8 mouse cellular contexts compared by ENCODE assay signal in the genomic region with DNA sequence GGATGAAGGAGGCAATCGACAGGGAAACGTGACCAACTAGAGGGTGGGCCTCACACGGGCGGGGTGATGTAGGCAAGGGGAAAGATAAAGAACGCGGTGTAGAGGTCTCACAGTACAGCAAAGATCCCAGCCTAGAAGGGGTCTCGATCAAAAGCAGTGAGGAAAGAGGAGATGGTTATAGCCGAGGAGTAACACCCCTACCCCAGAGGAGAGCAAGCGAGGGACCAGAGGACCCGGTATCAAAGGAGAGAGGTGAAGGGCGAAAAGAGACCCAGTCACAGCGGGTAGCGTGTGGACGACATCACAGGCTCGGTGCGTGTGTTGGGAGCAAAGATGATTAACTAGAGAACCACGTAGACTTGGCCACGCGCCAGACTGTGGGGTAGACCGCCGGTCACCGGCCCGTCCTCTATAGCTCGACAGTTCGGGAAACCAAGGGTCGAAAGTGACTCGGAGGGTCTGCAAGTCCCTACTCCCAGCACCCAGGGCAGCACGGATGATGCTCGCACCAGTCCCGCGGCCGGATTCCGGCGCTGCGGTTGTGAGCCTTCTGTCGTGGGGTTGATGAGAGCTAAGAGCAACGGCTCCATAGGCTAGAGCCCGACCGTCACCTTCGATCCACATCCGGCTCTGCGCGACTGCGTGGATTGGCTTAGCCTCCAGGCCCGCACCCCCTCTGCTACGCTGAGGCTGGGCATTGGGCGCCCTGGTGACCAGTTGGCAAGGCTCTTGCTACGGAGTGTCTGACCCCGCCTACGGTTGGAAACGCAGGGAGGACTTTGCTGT. TPM values are rescaled to one million over a fixed set of nuclear protein-coding genes. Genes with fewer than 3 reads are reported as not detected.
DNase-seq lines count a peak whose midpoint lies in the region; ATAC-seq and TF ChIP-seq lines count a peak whose summit lies in the region.

No protein-coding gene starts in this region.

- H3K27me3 ChIP-seq in forebrain, embryonic 11.5 days (ENCODE audit: control insufficient read depth, insufficient read depth, low read length) = no peaks in the 10 kb centered on the region
- no peaks in the 10 kb centered on the region for H3K27me3 ChIP-seq in heart, embryonic 14.5 days (ENCODE audit: control insufficient read depth, insufficient read depth, low read length)
- H3K27me3 ChIP-seq in kidney, postnatal 0 days (ENCODE audit: insufficient read depth, low read length) = no peaks in the 10 kb centered on the region
- H3K27me3 ChIP-seq in midbrain, postnatal 0 days (ENCODE audit: insufficient read depth, low read length) = no peaks in the 10 kb centered on the region
- no peaks in the 10 kb centered on the region for H3K27me3 ChIP-seq in spleen, adult 2 months (ENCODE audit: control insufficient read depth, insufficient read depth, low read length)

- DNase-seq in 3134 (ENCODE audit: extremely low read depth, insufficient read length, low spot score) = peak; percentile 93
- DNase-seq in forebrain, embryonic 11.5 days (ENCODE audit: low spot score) = peak; percentile 86
- peak; percentile 95 for DNase-seq in kidney, postnatal 0 days (ENCODE audit: low spot score)
- DNase-seq in liver = peak; percentile 71
- peak; percentile 97 for DNase-seq in midbrain, postnatal 0 days (ENCODE audit: low spot score)
- peak; percentile 34 to 36 for DNase-seq in spleen, adult 2 months (ENCODE audit: low read depth in 1 of 2, low spot score in 2 of 2)

- peak overlapping the region; percentile 83 for H3K27ac ChIP-seq in brown adipose tissue, adult 24 weeks (replicated peaks; ENCODE audit: low read depth, low read length)
- no peak overlapping the region for H3K27ac ChIP-seq in forebrain, embryonic 11.5 days (ENCODE audit: low read depth, low read length)
- H3K27ac ChIP-seq in heart, embryonic 14.5 days (replicated peaks in 1 of 2; ENCODE audit: control insufficient read depth in 1 of 2, insufficient read depth in 1 of 2, low read depth in 2 of 2, low read length in 2 of 2) = 0 out of 4 replicates have a peak overlapping the region, but pooled peaks of 1 of the 2 experiments have one; percentile 35
- H3K27ac ChIP-seq in kidney, postnatal 0 days = no peak overlapping the region; the same call in 1 of the 2 replicates
- H3K27ac ChIP-seq in midbrain, postnatal 0 days (ENCODE audit: low read depth, low read length) = peak overlapping the region; percentile 63
- H3K27ac ChIP-seq in spleen, adult 2 months (ENCODE audit: insufficient read depth, low read length) = peak overlapping the region; percentile 57

- no peaks in the 10 kb centered on the region for H3K4me1 ChIP-seq in brown adipose tissue, adult 24 weeks (ENCODE audit: control insufficient read depth, insufficient read depth, insufficient read length, low read length)
- no peaks in the 10 kb centered on the region for H3K4me1 ChIP-seq in forebrain, embryonic 11.5 days (replicated peaks; ENCODE audit: control insufficient read depth, insufficient read depth, low read length)
- peaks cover 0 to 4% of the 10 kb centered on the region in 2 experiments; a peak in 2 of 4 replicates for H3K4me1 ChIP-seq in heart, embryonic 14.5 days (ENCODE audit: control insufficient read depth in 2 of 2, insufficient read depth in 2 of 2, low read length in 2 of 2)
- no peaks in the 10 kb centered on the region for H3K4me1 ChIP-seq in kidney, postnatal 0 days (replicated peaks; ENCODE audit: insufficient read depth, low read length)
- H3K4me1 ChIP-seq in midbrain, postnatal 0 days (ENCODE audit: insufficient read depth, low read length) = no peaks in the 10 kb centered on the region
- H3K4me1 ChIP-seq in spleen, adult 2 months (ENCODE audit: control insufficient read depth, insufficient read depth, insufficient read length) = no peaks in the 10 kb centered on the region

- H3K4me3 ChIP-seq in brown adipose tissue, adult 24 weeks (ENCODE audit: insufficient read depth, low read depth, low read length) = peak overlapping the region; percentile 77
- H3K4me3 ChIP-seq in forebrain, embryonic 11.5 days (ENCODE audit: low read depth, low read length) = peak overlapping the region; percentile 36
- H3K4me3 ChIP-seq in heart, embryonic 14.5 days (ENCODE audit: control insufficient read depth in 1 of 2, insufficient read depth in 1 of 2, low read depth in 1 of 2, low read length in 2 of 2) = peak overlapping the region; percentile 45 to 59
- H3K4me3 ChIP-seq in kidney, postnatal 0 days (replicated peaks; ENCODE audit: low read depth, low read length) = peak overlapping the region; percentile 43
- peak overlapping the region; percentile 48 for H3K4me3 ChIP-seq in midbrain, postnatal 0 days (ENCODE audit: low read depth, low read length)
- H3K4me3 ChIP-seq in spleen, adult 2 months (ENCODE audit: extremely low read depth, insufficient read depth, insufficient read length) = peak overlapping the region; percentile 53; the same call in 1 of the 2 replicates

- H3K4me2 ChIP-seq in forebrain, embryonic 11.5 days (ENCODE audit: low read depth, low read length, severe bottlenecking) = peak overlapping the region; percentile 63
- peak overlapping the region; percentile 74 for H3K4me2 ChIP-seq in heart, embryonic 14.5 days (ENCODE audit: low read length)
- peak overlapping the region; percentile 74 for H3K4me2 ChIP-seq in kidney, postnatal 0 days (ENCODE audit: low read length)
- peak overlapping the region; percentile 59 for H3K4me2 ChIP-seq in midbrain, postnatal 0 days (ENCODE audit: low read depth, low read length, poor library complexity, severe bottlenecking)

- peak overlapping the region; percentile 55 for H3K9ac ChIP-seq in forebrain, embryonic 11.5 days (ENCODE audit: low read length)
- peak overlapping the region; percentile 70 for H3K9ac ChIP-seq in heart, embryonic 14.5 days (ENCODE audit: low read length)
- H3K9ac ChIP-seq in kidney, postnatal 0 days (ENCODE audit: low read depth, low read length) = peak overlapping the region; percentile 64
- peak overlapping the region; percentile 77 for H3K9ac ChIP-seq in midbrain, postnatal 0 days (replicated peaks; ENCODE audit: low read length, poor library complexity, severe bottlenecking)

- TF ChIP-seq CTCF in kidney, postnatal 0 days (IDR thresholded peaks at IDR 0.05; ENCODE audit: low read depth) = no peak
- TF ChIP-seq CTCF in midbrain, postnatal 0 days (IDR thresholded peaks at IDR 0.05) = no peak
- no peak for TF ChIP-seq CTCF in spleen, adult 2 months (IDR thresholded peaks at IDR 0.05; ENCODE audit: extremely low read depth, insufficient read depth, insufficient read length, insufficient replicate concordance)

- peak; percentile 97 for ATAC-seq in forebrain, embryonic 11.5 days (replicated peaks; ENCODE audit: low FRiP score)
- peak; percentile 96 for ATAC-seq in heart, embryonic 14.5 days (ENCODE audit: insufficient number of reproducible peaks, insufficient read depth, low FRiP score, low read depth)
- peak; percentile 100 for ATAC-seq in kidney, postnatal 0 days (replicated peaks; ENCODE audit: low FRiP score, low read depth)
- ATAC-seq in midbrain, postnatal 0 days (ENCODE audit: low FRiP score) = peak; percentile 100

- H3K9me3 ChIP-seq in forebrain, embryonic 11.5 days (ENCODE audit: control insufficient read depth, low read length) = no peaks in the 10 kb centered on the region
- H3K9me3 ChIP-seq in heart, embryonic 14.5 days (ENCODE audit: control insufficient read depth, low read length) = no peaks in the 10 kb centered on the region
- no peaks in the 10 kb centered on the region for H3K9me3 ChIP-seq in kidney, postnatal 0 days (replicated peaks; ENCODE audit: low read length)
- H3K9me3 ChIP-seq in midbrain, postnatal 0 days (ENCODE audit: low read length) = 0 out of 2 replicates have a peak, but pooled peaks cover 7% of the 10 kb centered on the region

- no peaks in the 10 kb centered on the region for H3K36me3 ChIP-seq in forebrain, embryonic 11.5 days (ENCODE audit: control insufficient read depth, insufficient read depth, low read length)
- no peaks in the 10 kb centered on the region for H3K36me3 ChIP-seq in heart, embryonic 14.5 days (ENCODE audit: control insufficient read depth, insufficient read depth, low read length)
- no peaks in the 10 kb centered on the region for H3K36me3 ChIP-seq in kidney, postnatal 0 days (ENCODE audit: insufficient read depth, low read length)
- no peaks in the 10 kb centered on the region for H3K36me3 ChIP-seq in midbrain, postnatal 0 days (ENCODE audit: insufficient read depth, low read length)
- no peaks in the 10 kb centered on the region for H3K36me3 ChIP-seq in spleen, adult 2 months (ENCODE audit: control insufficient read depth, insufficient read depth, low read length)

- no peak for TF ChIP-seq POLR2A in spleen, adult 2 months (IDR thresholded peaks at IDR 0.05; ENCODE audit: low read depth, low read length)

- 19% methylated on average over 51 of the region's 51 CpGs for WGBS in forebrain, embryonic 11.5 days
- WGBS in heart, embryonic 14.5 days = 9% methylated on average over 51 of the region's 51 CpGs
- WGBS in kidney, postnatal 0 days = 11% methylated on average over 51 of the region's 51 CpGs
- WGBS in midbrain, postnatal 0 days = 20% methylated on average over 51 of the region's 51 CpGs
- 21% methylated on average over 51 of the region's 51 CpGs for WGBS in spleen, adult 2 months

RNA-seq across cellular contexts. Expression of gene Fpr3, which starts 22.2 kb away (rescaled TPM):
- polyA plus RNA-seq in brown adipose tissue, adult 24 weeks (2012; ENCODE audit: insufficient read depth, insufficient read length, missing spikeins) = not detected in 2 replicates
- polyA plus RNA-seq in forebrain, embryonic 11.5 days (2014; fragmentation: Nextera tagmentation; extraction: Ambion mirVana) = not detected in 2 replicates
- polyA plus RNA-seq in heart, embryonic 14.5 days (2014; fragmentation: Nextera tagmentation; extraction: Ambion mirVana) = not detected in 2 replicates
- polyA plus RNA-seq in kidney, postnatal 0 days (2015; fragmentation: Nextera tagmentation; extraction: Ambion mirVana) = not detected in 2 replicates
- total RNA-seq in midbrain, postnatal 0 days (2014; rRNA removed) = not detected in 2 replicates
- polyA plus RNA-seq in midbrain, postnatal 0 days (2015; fragmentation: Nextera tagmentation; extraction: Ambion mirVana) = not detected in 2 replicates
- not detected in 2 replicates for polyA plus RNA-seq in spleen, adult 2 months (2012; rRNA removed)

RNA-seq across cellular contexts. Expression of gene Fpr2, which starts 22.2 kb away (rescaled TPM):
- 1.3 and 1.6 TPM in 2 replicates for polyA plus RNA-seq in brown adipose tissue, adult 24 weeks (2012; ENCODE audit: insufficient read depth, insufficient read length, missing spikeins)
- not detected in 2 replicates for polyA plus RNA-seq in forebrain, embryonic 11.5 days (2014; fragmentation: Nextera tagmentation; extraction: Ambion mirVana)
- polyA plus RNA-seq in heart, embryonic 14.5 days (2014; fragmentation: Nextera tagmentation; extraction: Ambion mirVana) = 0.41 TPM in 1 of 2 replicates, not detected in the other
- 0.37 and 0.80 TPM in 2 replicates for polyA plus RNA-seq in kidney, postnatal 0 days (2015; fragmentation: Nextera tagmentation; extraction: Ambion mirVana)
- total RNA-seq in midbrain, postnatal 0 days (2014; rRNA removed) = 0.52 TPM in 1 of 2 replicates, not detected in the other
- 0.31 and 0.74 TPM in 2 replicates for polyA plus RNA-seq in midbrain, postnatal 0 days (2015; fragmentation: Nextera tagmentation; extraction: Ambion mirVana)
- polyA plus RNA-seq in spleen, adult 2 months (2012; rRNA removed) = 2.4 and 2.8 TPM in 2 replicates

RNA-seq across cellular contexts. Expression of gene Fpr1, which starts 26.1 kb away (rescaled TPM):
- polyA plus RNA-seq in brown adipose tissue, adult 24 weeks (2012; ENCODE audit: insufficient read depth, insufficient read length, missing spikeins) = 2.6 TPM in 1 of 2 replicates, not detected in the other
- polyA plus RNA-seq in forebrain, embryonic 11.5 days (2014; fragmentation: Nextera tagmentation; extraction: Ambion mirVana) = 0.20 TPM in 1 of 2 replicates, not detected in the other
- polyA plus RNA-seq in heart, embryonic 14.5 days (2014; fragmentation: Nextera tagmentation; extraction: Ambion mirVana) = 0.15 and 0.20 TPM in 2 replicates
- polyA plus RNA-seq in kidney, postnatal 0 days (2015; fragmentation: Nextera tagmentation; extraction: Ambion mirVana) = 0.39 and 0.83 TPM in 2 replicates
- 0.52 TPM in 1 of 2 replicates, not detected in the other for total RNA-seq in midbrain, postnatal 0 days (2014; rRNA removed)
- polyA plus RNA-seq in midbrain, postnatal 0 days (2015; fragmentation: Nextera tagmentation; extraction: Ambion mirVana) = 0.22 TPM in 1 of 2 replicates, not detected in the other
- polyA plus RNA-seq in spleen, adult 2 months (2012; rRNA removed) = 8.2 and 8.9 TPM in 2 replicates

RNA-seq across cellular contexts. Expression of gene Has1, which starts 54.8 kb away (rescaled TPM):
- 1.5 TPM in 1 of 2 replicates, not detected in the other for polyA plus RNA-seq in brown adipose tissue, adult 24 weeks (2012; ENCODE audit: insufficient read depth, insufficient read length, missing spikeins)
- polyA plus RNA-seq in forebrain, embryonic 11.5 days (2014; fragmentation: Nextera tagmentation; extraction: Ambion mirVana) = 1.3 and 1.5 TPM in 2 replicates
- 0.78 and 1.1 TPM in 2 replicates for polyA plus RNA-seq in heart, embryonic 14.5 days (2014; fragmentation: Nextera tagmentation; extraction: Ambion mirVana)
- 0.28 and 0.41 TPM in 2 replicates for polyA plus RNA-seq in kidney, postnatal 0 days (2015; fragmentation: Nextera tagmentation; extraction: Ambion mirVana)
- 1.1 and 1.5 TPM in 2 replicates for total RNA-seq in midbrain, postnatal 0 days (2014; rRNA removed)
- polyA plus RNA-seq in midbrain, postnatal 0 days (2015; fragmentation: Nextera tagmentation; extraction: Ambion mirVana) = 0.81 and 0.91 TPM in 2 replicates
- 0.11 and 0.25 TPM in 2 replicates for polyA plus RNA-seq in spleen, adult 2 months (2012; rRNA removed)

Comparison
In these comparisons a context has a peak if more than half of its experiments do, and no peak if none do; other contexts are left out.
1. DNase-seq: peak in every context shown above with its lines; median percentile 97 in midbrain, postnatal 0 days; 95 in kidney, postnatal 0 days; 93 in 3134; 86 in forebrain, embryonic 11.5 days; 71 in liver; 35 in spleen, adult 2 months.
2. H3K27ac ChIP-seq: peak in brown adipose tissue, adult 24 weeks (single experiment), midbrain, postnatal 0 days (single experiment) and spleen, adult 2 months (single experiment); none in forebrain, embryonic 11.5 days (single experiment) and kidney, postnatal 0 days (single experiment).
3. Peak in every context shown above with its lines, with median percentiles within 50 percentile points of each other: H3K4me3 ChIP-seq, ATAC-seq, H3K4me2 ChIP-seq and H3K9ac ChIP-seq.